Mouse (Mus musculus): ENCODE results near the gene Tcf15. TPM values are rescaled to one million over a fixed set of nuclear protein-coding genes. Genes with fewer than 3 reads are reported as not detected.

Tcf15 gene
- total and polyA plus RNA-seq, 2 experiments from 2014 or later: 0.74 to 4.9 TPM

GRCm38 (mm10) chr2:152159487-152159886, 16.1 kb downstream of the Tcf15 start:
- Histone ChIP-seq H3K27ac (no peak overlapping the region), H3K9me3 (ENCODE audit: low read length) (no peaks in the 10 kb centered on the region; the same call in 1 of the 2 replicates), H3K4me1 (ENCODE audit: insufficient read depth, low read length) (no peaks in the 10 kb centered on the region), H3K36me3 (ENCODE audit: insufficient read depth, low read length) (no peaks in the 10 kb centered on the region), H3K4me2 (ENCODE audit: low read depth, low read length) (no peak overlapping the region), H3K9ac (replicated peaks; ENCODE audit: low read length) (no peak overlapping the region), H3K27me3 (ENCODE audit: insufficient read depth, low read length) (no peaks in the 10 kb centered on the region), H3K4me3 (ENCODE audit: low read length) (no peak overlapping the region)
- 97% methylated on average over 1 of the region's 1 CpGs for WGBS
- DNase-seq (ENCODE audit: low spot score) (no peak), ATAC-seq (no peak)
- TF ChIP-seq CTCF (IDR thresholded peaks at IDR 0.05; ENCODE audit: low read depth): no peak

GRCm38 (mm10) chr2:152166257-152166656, 22.9 kb downstream of the Tcf15 start:
- H3K27me3 ChIP-seq (ENCODE audit: insufficient read depth, low read length): no peaks in the 10 kb centered on the region
- H3K9ac ChIP-seq (replicated peaks; ENCODE audit: low read length): no peak overlapping the region
- H3K27ac ChIP-seq: no peak overlapping the region
- no peak overlapping the region for H3K4me3 ChIP-seq (ENCODE audit: low read length)
- WGBS: 88% methylated on average over 6 of the region's 6 CpGs
- H3K4me2 ChIP-seq (ENCODE audit: low read depth, low read length): no peak overlapping the region
- H3K4me1 ChIP-seq (ENCODE audit: insufficient read depth, low read length): no peaks in the 10 kb centered on the region
- no peak for TF ChIP-seq CTCF (IDR thresholded peaks at IDR 0.05; ENCODE audit: low read depth)
- no peak for DNase-seq (ENCODE audit: low spot score)
- no peaks in the 10 kb centered on the region for H3K36me3 ChIP-seq (ENCODE audit: insufficient read depth, low read length)
- no peaks in the 10 kb centered on the region for H3K9me3 ChIP-seq (ENCODE audit: low read length)
- ATAC-seq: no peak

- no peak for TF ChIP-seq CTCF (IDR thresholded peaks at IDR 0.05; ENCODE audit: low read depth)
- Histone ChIP-seq H3K4me2 (ENCODE audit: low read depth, low read length) (no peak overlapping the region), H3K4me3 (ENCODE audit: low read length) (no peak overlapping the region), H3K27me3 (ENCODE audit: insufficient read depth, low read length) (no peaks in the 10 kb centered on the region), H3K9me3 (ENCODE audit: low read length) (no peaks in the 10 kb centered on the region), H3K4me1 (ENCODE audit: insufficient read depth, low read length) (no peaks in the 10 kb centered on the region), H3K27ac (peak overlapping the region; percentile 34; the same call in 1 of the 2 replicates), H3K9ac (replicated peaks; ENCODE audit: low read length) (no peak overlapping the region), H3K36me3 (ENCODE audit: insufficient read depth, low read length) (no peaks in the 10 kb centered on the region)
- ATAC-seq (peak; percentile 87), DNase-seq (ENCODE audit: low spot score) (peak; percentile 81)
- WGBS: 9% methylated on average over 8 of the region's 8 CpGs
Measured at GRCm38 (mm10) chr2:152167851-152168290, 24.5 kb downstream of the Tcf15 start.

GRCm38 (mm10) chr2:152169377-152169776, 26.0 kb downstream of the Tcf15 start:
- Histone ChIP-seq H3K27ac (no peak overlapping the region), H3K4me2 (ENCODE audit: low read depth, low read length) (no peak overlapping the region), H3K9me3 (ENCODE audit: low read length) (no peaks in the 10 kb centered on the region), H3K4me1 (ENCODE audit: insufficient read depth, low read length) (no peaks in the 10 kb centered on the region), H3K4me3 (ENCODE audit: low read length) (no peak overlapping the region), H3K36me3 (ENCODE audit: insufficient read depth, low read length) (no peaks in the 10 kb centered on the region), H3K27me3 (ENCODE audit: insufficient read depth, low read length) (no peaks in the 10 kb centered on the region), H3K9ac (replicated peaks; ENCODE audit: low read length) (no peak overlapping the region)
- WGBS: 93% methylated on average over 1 of the region's 1 CpGs
- ATAC-seq (no peak), DNase-seq (ENCODE audit: low spot score) (no peak)
- no peak for TF ChIP-seq CTCF (IDR thresholded peaks at IDR 0.05; ENCODE audit: low read depth)

- H3K4me1 ChIP-seq (ENCODE audit: insufficient read depth, low read length): no peaks in the 10 kb centered on the region
- H3K9ac ChIP-seq (replicated peaks; ENCODE audit: low read length): no peak overlapping the region
- H3K27me3 ChIP-seq (ENCODE audit: insufficient read depth, low read length): no peaks in the 10 kb centered on the region
- TF ChIP-seq CTCF (IDR thresholded peaks at IDR 0.05; ENCODE audit: low read depth): no peak
- H3K4me3 ChIP-seq (ENCODE audit: low read length): no peak overlapping the region
- H3K27ac ChIP-seq: no peak overlapping the region
- no peak overlapping the region for H3K4me2 ChIP-seq (ENCODE audit: low read depth, low read length)
- H3K9me3 ChIP-seq (ENCODE audit: low read length): no peaks in the 10 kb centered on the region
- H3K36me3 ChIP-seq (ENCODE audit: insufficient read depth, low read length): no peaks in the 10 kb centered on the region
- 99% methylated on average over 3 of the region's 3 CpGs for WGBS
- no peak for DNase-seq (ENCODE audit: low spot score)
- no peak for ATAC-seq
Measured at GRCm38 (mm10) chr2:152174861-152175260, 31.5 kb downstream of the Tcf15 start.

- no peaks in the 10 kb centered on the region for H3K9me3 ChIP-seq (ENCODE audit: low read length)
- peak; percentile 10 for DNase-seq (ENCODE audit: low spot score)
- no peaks in the 10 kb centered on the region for H3K27me3 ChIP-seq (ENCODE audit: insufficient read depth, low read length)
- H3K9ac ChIP-seq (replicated peaks; ENCODE audit: low read length): no peak overlapping the region
- TF ChIP-seq CTCF (IDR thresholded peaks at IDR 0.05; ENCODE audit: low read depth): no peak
- H3K27ac ChIP-seq: no peak overlapping the region
- 71% methylated on average over 6 of the region's 6 CpGs for WGBS
- H3K4me3 ChIP-seq (ENCODE audit: low read length): no peak overlapping the region
- no peaks in the 10 kb centered on the region for H3K4me1 ChIP-seq (ENCODE audit: insufficient read depth, low read length)
- H3K36me3 ChIP-seq (ENCODE audit: insufficient read depth, low read length): no peaks in the 10 kb centered on the region
- no peak overlapping the region for H3K4me2 ChIP-seq (ENCODE audit: low read depth, low read length)
- ATAC-seq: no peak
Measured at GRCm38 (mm10) chr2:152176659-152177058, 33.3 kb downstream of the Tcf15 start.

GRCm38 (mm10) chr2:152177162-152177805, 33.9 kb downstream of the Tcf15 start:
- Histone ChIP-seq H3K27me3 (ENCODE audit: insufficient read depth, low read length) (no peaks in the 10 kb centered on the region), H3K4me3 (ENCODE audit: low read length) (no peak overlapping the region), H3K4me1 (ENCODE audit: insufficient read depth, low read length) (no peaks in the 10 kb centered on the region), H3K4me2 (ENCODE audit: low read depth, low read length) (peak overlapping the region; percentile 33; the same call in 1 of the 2 replicates), H3K36me3 (ENCODE audit: insufficient read depth, low read length) (no peaks in the 10 kb centered on the region), H3K27ac (no peak overlapping the region), H3K9me3 (ENCODE audit: low read length) (no peaks in the 10 kb centered on the region), H3K9ac (replicated peaks; ENCODE audit: low read length) (no peak overlapping the region)
- no peak for ATAC-seq
- no peak for TF ChIP-seq CTCF (IDR thresholded peaks at IDR 0.05; ENCODE audit: low read depth)
- no peak for DNase-seq (ENCODE audit: low spot score)
- WGBS: 13% methylated on average over 24 of the region's 24 CpGs

Measured in hindbrain, postnatal 0 days (tissue).